Mouse (Mus musculus) liver, embryonic 12.5 days (tissue): ENCODE measurements around the gene Zbtb7b. TPM values are rescaled to one million over a fixed set of nuclear protein-coding genes. Genes with fewer than 3 reads are reported as not detected.

Source experiments
- ATAC-seq: fragments of 200-750 bp; cut with Nextera tagmentation; 2 replicates; pipeline ENCODE4 v1.8.0; 2017; ENCODE audit warnings: moderate number of reproducible peaks, mild to moderate bottlenecking, moderate library complexity
- H3K27ac ChIP-seq: fragments of 300-500 bp; sonication (generic); 2 replicates; pipeline ENCODE4 v1.5.1; 2016; ENCODE audit warnings: mild to moderate bottlenecking
- H3K27me3 ChIP-seq: fragments of 300-500 bp; sonication (generic); replicated peaks from 2 replicates; pipeline ENCODE4 v1.6.1; 2016; ENCODE audit warnings: mild to moderate bottlenecking, moderate library complexity
- H3K36me3 ChIP-seq: fragments of 300-500 bp; sonication (generic); 2 replicates; pipeline ENCODE4 v1.6.1; 2016; ENCODE audit warnings: mild to moderate bottlenecking, moderate library complexity
- H3K4me1 ChIP-seq: fragments of 300-500 bp; sonication (generic); 2 replicates; pipeline ENCODE4 v1.6.1; 2016
- H3K4me2 ChIP-seq: fragments of 300-500 bp; sonication (generic); 2 replicates; pipeline ENCODE4 v1.6.1; 2016; ENCODE audit warnings: mild to moderate bottlenecking, moderate library complexity
- H3K4me3 ChIP-seq: fragments of 300-500 bp; sonication (generic); 2 replicates; pipeline ENCODE4 v1.5.1; 2016; ENCODE audit warnings: mild to moderate bottlenecking, moderate library complexity
- H3K9ac ChIP-seq: fragments of 300-500 bp; sonication (generic); 2 replicates; pipeline ENCODE4 v1.6.1; 2016; ENCODE audit warnings: mild to moderate bottlenecking, moderate library complexity
- H3K9me3 ChIP-seq: fragments of 300-500 bp; sonication (generic); replicated peaks from 2 replicates; pipeline ENCODE4 v1.6.1; 2016; ENCODE audit warnings: mild to moderate bottlenecking, moderate library complexity
- WGBS: fragments of 180-500 bp; shearing (Covaris S2); methylation state at CpG from one replicate; pipeline ENCODE4 v1.1.7; 2016; ENCODE audit not compliant: insufficient replicate concordance; 5-methylcytosine and 5-hydroxymethylcytosine counted together
- polyA plus RNA-seq: library from polyadenylated mRNA; unstranded; fragments of >200 nt; fragmentation: Nextera tagmentation; extraction: Ambion mirVana; gene quantifications from 2 replicates; pipeline ENCODE4 v1.2.1, GENCODE M21; 2016

Gene Zbtb7b
- polyA plus RNA-seq, 1 experiment from 2014 or later, result 1.6 TPM

DNA sequence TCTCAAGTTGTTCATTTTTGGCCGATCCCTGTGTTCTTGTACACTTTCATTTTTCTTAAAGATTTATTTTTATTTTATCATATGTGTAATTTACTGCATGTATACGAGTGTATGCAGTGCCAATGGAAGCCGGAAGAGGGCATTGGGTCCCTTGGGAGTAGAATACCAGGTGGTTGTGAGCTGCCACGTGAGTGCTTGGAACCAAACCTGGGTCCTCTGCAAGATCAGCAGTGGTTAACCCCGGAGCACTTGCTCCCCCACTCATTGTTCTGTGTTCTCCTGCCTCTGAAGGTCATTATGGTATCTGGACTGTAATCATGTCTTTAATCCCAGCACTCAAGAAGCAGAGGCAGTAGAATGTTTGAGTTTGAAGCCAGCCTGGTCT, 30.6 kb upstream of the Zbtb7b start:
- Histone ChIP-seq H3K9ac (peak overlapping the region; percentile 65), H3K4me1 (peaks cover 79% of the 10 kb centered on the region), H3K4me2 (peak overlapping the region; percentile 97), H3K27me3 (no peaks in the 10 kb centered on the region), H3K36me3 (peaks cover 65% of the 10 kb centered on the region), H3K27ac (peak overlapping the region; percentile 89), H3K9me3 (no peaks in the 10 kb centered on the region), H3K4me3 (peak overlapping the region; percentile 42)
- 61% methylated on average over 5 of the region's 5 CpGs for WGBS
- ATAC-seq, result no peak

DNA sequence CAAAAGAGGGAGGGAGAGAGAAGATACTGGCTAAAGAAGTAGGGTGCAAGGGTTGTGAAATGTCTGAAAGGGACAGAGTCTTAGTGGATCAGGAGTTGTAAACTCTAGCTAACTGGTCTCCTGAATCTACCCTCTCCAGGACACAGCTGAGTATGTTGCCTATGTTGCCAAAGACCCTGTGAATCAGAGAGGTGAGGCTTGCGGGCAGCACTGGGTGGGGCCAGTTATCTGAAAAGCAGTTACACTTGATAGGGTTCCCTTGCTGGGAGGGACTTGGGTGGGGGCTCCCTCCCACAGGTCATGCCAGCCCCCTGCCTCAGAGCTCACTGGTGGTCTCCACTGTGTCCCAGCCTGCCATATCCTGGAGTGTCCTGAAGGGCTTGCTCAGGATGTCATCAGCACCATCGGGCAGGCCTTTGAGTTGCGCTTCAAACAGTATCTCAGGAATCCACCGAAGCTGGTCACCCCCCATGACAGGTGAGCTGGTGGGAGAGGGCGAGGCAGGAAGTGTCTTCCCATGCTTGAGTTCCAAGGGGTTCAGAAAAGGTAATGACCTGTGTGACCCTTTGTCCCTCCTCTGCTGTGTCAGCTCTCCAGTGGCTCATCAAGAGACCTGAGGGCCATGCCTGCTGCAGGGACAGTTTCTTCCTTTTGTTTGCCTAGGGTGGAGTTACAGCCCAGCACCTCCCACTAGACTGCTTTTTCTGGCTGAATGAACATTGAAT, 30.0 kb upstream of the Zbtb7b start:
- Histone ChIP-seq H3K27me3 (no peaks in the 10 kb centered on the region), H3K4me3 (peak overlapping the region; percentile 42; the same call in 1 of the 2 replicates), H3K36me3 (peaks cover 65% of the 10 kb centered on the region), H3K27ac (peak overlapping the region; percentile 89), H3K9me3 (no peaks in the 10 kb centered on the region), H3K4me2 (peak overlapping the region; percentile 97), H3K9ac (peak overlapping the region; percentile 37; the same call in 1 of the 2 replicates), H3K4me1 (peaks cover 79% of the 10 kb centered on the region)
- 57% methylated on average over 5 of the region's 5 CpGs for WGBS
- ATAC-seq, result peak; percentile 52

DNA sequence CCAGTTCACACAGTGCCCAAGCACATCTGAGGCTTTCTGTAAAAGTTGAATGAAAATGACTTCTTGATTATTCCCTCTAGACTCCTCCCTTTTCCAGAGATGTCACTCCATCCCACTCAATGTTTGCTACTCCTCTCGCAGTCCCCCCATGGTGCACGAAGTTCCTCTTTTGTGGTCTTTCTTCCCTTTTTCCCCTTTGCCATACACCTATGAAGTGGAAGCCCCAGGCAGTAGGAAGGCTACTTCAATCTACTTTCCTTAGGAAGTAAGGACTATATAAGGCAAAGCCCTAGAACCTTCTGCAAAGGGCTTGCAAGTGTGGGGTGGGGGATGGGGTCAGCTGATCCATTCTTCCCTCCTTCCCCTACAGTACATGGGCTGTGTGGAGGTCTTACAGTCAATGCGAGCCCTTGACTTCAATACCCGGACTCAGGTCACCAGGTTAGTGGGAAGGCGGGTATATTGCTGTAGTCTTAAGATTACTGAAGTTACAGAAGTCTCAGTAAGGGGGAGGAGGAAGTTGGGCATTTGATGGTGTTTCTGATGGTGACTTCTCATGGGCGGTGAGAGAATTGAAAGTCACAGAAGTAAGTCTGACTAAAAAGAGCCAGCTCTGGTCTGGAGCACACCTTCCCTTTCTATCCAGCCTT, 28.1 kb upstream of the Zbtb7b start:
- 53% methylated on average over 6 of the region's 6 CpGs for WGBS
- Histone ChIP-seq H3K27me3 (no peaks in the 10 kb centered on the region), H3K4me1 (peaks cover 83% of the 10 kb centered on the region), H3K4me3 (peak overlapping the region; percentile 65), H3K4me2 (peak overlapping the region; percentile 97), H3K27ac (peak overlapping the region; percentile 89), H3K9ac (peak overlapping the region; percentile 81), H3K9me3 (no peaks in the 10 kb centered on the region), H3K36me3 (peaks cover 51% of the 10 kb centered on the region)
- no peak for ATAC-seq

DNA sequence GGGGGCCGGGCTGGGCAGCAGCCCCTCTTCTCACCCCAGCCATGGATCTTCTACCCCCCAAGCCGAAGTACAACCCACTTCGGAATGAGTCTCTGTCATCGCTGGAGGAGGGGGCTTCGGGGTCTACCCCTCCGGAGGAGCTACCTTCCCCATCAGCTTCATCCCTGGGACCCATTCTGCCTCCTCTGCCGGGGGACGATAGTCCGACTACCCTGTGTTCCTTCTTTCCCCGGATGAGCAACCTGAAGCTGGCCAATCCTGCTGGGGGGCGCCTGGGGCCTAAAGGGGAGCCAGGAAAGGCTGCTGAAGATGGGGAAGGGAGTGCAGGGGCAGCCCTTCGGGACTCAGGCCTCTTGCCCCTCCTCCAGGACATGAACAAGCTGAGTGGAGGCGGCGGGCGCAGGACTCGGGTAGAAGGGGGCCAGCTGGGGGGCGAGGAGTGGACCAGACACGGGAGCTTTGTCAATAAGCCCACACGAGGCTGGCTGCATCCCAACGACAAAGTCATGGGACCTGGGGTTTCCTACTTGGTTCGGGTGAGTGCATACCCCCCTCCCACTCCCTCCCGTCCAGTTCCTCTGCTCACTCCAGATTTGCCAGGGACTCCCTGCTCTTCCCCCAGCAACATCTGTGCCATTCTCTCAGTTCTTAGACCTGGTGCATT, 27.4 kb upstream of the Zbtb7b start:
- H3K4me1 ChIP-seq, result peaks cover 83% of the 10 kb centered on the region
- H3K27ac ChIP-seq, result peak overlapping the region; percentile 89
- WGBS, result 20% methylated on average over 22 of the region's 22 CpGs
- H3K9ac ChIP-seq, result peak overlapping the region; percentile 81
- peak overlapping the region; percentile 65 for H3K4me3 ChIP-seq
- ATAC-seq, result no peak
- no peaks in the 10 kb centered on the region for H3K27me3 ChIP-seq
- no peaks in the 10 kb centered on the region for H3K9me3 ChIP-seq
- H3K36me3 ChIP-seq, result peaks cover 43% of the 10 kb centered on the region
- H3K4me2 ChIP-seq, result peak overlapping the region; percentile 97

DNA sequence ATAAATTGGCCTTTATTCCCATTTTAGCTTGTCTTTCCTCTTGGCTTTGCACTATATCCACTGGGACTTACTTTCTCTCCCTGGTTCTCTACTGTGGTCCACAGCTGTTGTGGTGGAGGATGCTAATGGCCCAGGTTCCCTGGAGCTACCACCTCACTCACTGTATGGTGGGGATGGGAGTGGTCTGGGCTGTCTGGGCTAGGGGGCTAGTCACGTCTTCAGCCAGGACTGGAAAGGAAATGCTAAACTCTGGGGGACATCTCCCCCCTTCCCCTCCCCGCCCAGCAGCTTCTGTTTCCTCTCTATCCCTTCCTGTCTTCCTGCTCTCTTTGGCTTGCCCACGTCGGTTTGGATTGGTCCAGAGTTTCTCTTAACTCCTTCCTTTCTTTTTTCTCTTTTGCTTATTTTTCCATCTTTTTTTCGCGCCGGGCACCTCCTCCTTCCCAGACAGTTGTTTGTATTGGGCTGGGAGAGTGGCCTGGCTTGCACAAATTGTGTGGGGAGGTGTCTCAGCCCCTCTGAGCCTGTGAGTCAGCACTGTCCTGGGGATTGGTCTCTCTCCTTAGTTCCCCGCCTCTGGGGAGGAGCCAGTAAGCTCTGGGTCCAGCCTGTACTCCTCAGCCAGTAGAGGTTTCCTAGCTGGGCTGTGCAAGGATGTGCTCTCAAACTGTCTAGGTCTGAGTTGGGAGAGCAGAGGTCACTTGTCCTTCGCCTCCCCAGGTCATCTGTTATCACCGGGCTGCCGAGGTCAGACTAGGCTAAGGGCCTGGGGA, 26.6 kb upstream of the Zbtb7b start:
- H3K4me1 ChIP-seq, result peaks cover 83% of the 10 kb centered on the region
- peak; percentile 82 for ATAC-seq
- WGBS, result 3% methylated on average over 11 of the region's 11 CpGs

DNA sequence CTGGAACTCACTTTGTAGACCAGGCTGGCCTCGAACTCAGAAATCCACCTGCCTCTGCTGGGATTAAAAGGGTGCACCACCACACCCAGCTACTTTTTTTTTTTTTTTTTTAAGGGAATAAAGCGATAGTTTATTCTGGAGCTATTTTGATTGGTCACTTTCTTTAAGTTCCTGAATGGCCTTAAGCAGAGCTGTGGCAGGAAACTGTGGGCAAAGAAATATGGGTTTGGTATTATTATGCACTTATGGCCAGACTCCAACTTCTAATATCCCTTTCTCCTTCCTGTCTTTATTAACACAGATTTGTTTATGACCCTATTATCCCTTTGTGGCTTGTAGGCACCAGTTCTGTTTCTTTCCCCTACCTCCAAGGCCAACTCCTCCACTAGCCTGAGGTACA, 25.8 kb upstream of the Zbtb7b start:
- Histone ChIP-seq H3K4me1 (peaks cover 81% of the 10 kb centered on the region), H3K4me3 (peak overlapping the region; percentile 65), H3K27me3 (no peaks in the 10 kb centered on the region), H3K4me2 (peak overlapping the region; percentile 97), H3K27ac (peak overlapping the region; percentile 89), H3K9me3 (no peaks in the 10 kb centered on the region), H3K36me3 (peaks cover 43% of the 10 kb centered on the region), H3K9ac (peak overlapping the region; percentile 81)
- no peak for ATAC-seq
- 51% methylated on average over 2 of the region's 2 CpGs for WGBS

More for the DNA sequence above, 26.6 kb upstream of the Zbtb7b start:
- Histone ChIP-seq H3K36me3 (peaks cover 43% of the 10 kb centered on the region), H3K27me3 (no peaks in the 10 kb centered on the region), H3K27ac (peak overlapping the region; percentile 89), H3K9ac (peak overlapping the region; percentile 81), H3K4me3 (peak overlapping the region; percentile 65), H3K4me2 (peak overlapping the region; percentile 97), H3K9me3 (no peaks in the 10 kb centered on the region)

DNA sequence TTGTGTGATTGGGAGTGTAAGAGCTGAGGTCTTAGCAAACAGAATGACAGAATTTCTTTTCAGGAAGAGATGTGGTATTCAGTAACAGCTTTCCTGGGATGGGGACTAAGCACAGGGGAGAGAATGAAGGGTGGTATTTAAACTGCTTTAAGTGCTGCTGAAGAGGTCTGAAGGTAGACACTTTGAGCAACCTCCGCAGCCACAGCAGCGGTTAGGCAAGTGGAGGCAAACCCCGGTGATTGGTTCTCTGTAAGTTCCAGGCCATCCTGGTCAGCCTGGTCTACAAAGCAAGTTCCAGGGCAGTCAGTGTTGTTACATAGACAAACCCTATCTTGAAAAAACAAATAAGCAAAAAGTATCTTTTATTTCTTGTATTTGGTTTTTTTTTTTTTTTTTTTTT, 25.4 kb upstream of the Zbtb7b start:
- H3K9me3 ChIP-seq, result 0 out of 2 replicates have a peak, but pooled peaks cover under 1% of the 10 kb centered on the region
- H3K27ac ChIP-seq, result peak overlapping the region; percentile 94
- no peaks in the 10 kb centered on the region for H3K27me3 ChIP-seq
- peaks cover 76% of the 10 kb centered on the region for H3K4me1 ChIP-seq
- 31% methylated on average over 3 of the region's 3 CpGs for WGBS
- H3K4me3 ChIP-seq, result peak overlapping the region; percentile 75
- no peak for ATAC-seq
- H3K4me2 ChIP-seq, result peak overlapping the region; percentile 97
- peak overlapping the region; percentile 78 for H3K9ac ChIP-seq
- H3K36me3 ChIP-seq, result peaks cover 43% of the 10 kb centered on the region

DNA sequence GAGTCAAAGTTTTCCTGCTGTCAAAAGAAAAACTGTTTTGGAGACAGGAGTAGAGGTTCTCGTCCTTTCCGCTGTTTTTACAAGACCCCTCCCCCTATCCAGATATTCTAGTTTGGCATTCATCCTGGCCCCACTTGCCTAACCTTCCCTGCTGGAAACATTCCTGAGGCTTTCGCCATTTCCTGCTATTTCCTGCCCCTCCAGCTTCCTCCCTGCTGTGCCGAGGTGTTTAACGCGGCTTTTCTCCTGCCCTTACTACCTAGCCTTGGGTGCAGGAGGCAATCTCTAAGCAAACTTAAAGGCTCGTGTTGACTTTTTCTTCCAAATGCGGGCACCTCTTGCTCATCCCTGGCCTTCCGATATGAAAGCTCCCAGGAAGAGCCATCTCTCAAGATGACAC, 25.0 kb upstream of the Zbtb7b start:
- no peak for ATAC-seq
- H3K4me1 ChIP-seq, result peaks cover 72% of the 10 kb centered on the region
- 8% methylated on average over 9 of the region's 9 CpGs for WGBS

DNA sequence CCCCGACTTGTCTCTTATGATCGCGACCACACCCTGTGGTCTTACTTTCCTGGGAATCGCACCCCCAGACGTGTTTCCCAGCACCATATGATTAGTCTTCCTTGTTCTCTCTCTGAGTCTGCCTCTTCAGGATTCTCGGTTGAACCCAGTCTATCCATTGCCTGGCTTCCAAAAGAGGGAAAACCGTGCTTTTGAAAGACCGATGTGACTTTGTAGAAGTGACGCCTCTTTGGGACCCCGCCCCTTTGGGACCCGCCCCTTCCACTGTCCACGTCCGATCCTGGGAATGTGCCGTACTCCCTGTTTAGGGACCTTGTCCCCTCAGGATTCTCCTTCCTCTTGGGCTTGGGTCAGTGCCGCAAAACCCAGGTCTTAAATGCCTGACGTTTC, 24.3 kb upstream of the Zbtb7b start:
- H3K4me1 ChIP-seq, result peaks cover 65% of the 10 kb centered on the region
- peak overlapping the region; percentile 97 for H3K4me2 ChIP-seq
- H3K9ac ChIP-seq, result peak overlapping the region; percentile 78
- peak overlapping the region; percentile 94 for H3K27ac ChIP-seq
- H3K4me3 ChIP-seq, result peak overlapping the region; percentile 75
- H3K27me3 ChIP-seq, result no peaks in the 10 kb centered on the region
- under 1% methylated on average over 16 of the region's 16 CpGs for WGBS
- H3K36me3 ChIP-seq, result peaks cover 43% of the 10 kb centered on the region
- no peak for ATAC-seq
- H3K9me3 ChIP-seq, result 0 out of 2 replicates have a peak, but pooled peaks cover 4% of the 10 kb centered on the region

More for the DNA sequence above, 25.0 kb upstream of the Zbtb7b start:
- Histone ChIP-seq H3K27ac (peak overlapping the region; percentile 94), H3K36me3 (peaks cover 43% of the 10 kb centered on the region), H3K9me3 (0 out of 2 replicates have a peak, but pooled peaks cover 4% of the 10 kb centered on the region), H3K27me3 (no peaks in the 10 kb centered on the region), H3K4me2 (peak overlapping the region; percentile 97), H3K9ac (peak overlapping the region; percentile 78), H3K4me3 (peak overlapping the region; percentile 75)

DNA sequence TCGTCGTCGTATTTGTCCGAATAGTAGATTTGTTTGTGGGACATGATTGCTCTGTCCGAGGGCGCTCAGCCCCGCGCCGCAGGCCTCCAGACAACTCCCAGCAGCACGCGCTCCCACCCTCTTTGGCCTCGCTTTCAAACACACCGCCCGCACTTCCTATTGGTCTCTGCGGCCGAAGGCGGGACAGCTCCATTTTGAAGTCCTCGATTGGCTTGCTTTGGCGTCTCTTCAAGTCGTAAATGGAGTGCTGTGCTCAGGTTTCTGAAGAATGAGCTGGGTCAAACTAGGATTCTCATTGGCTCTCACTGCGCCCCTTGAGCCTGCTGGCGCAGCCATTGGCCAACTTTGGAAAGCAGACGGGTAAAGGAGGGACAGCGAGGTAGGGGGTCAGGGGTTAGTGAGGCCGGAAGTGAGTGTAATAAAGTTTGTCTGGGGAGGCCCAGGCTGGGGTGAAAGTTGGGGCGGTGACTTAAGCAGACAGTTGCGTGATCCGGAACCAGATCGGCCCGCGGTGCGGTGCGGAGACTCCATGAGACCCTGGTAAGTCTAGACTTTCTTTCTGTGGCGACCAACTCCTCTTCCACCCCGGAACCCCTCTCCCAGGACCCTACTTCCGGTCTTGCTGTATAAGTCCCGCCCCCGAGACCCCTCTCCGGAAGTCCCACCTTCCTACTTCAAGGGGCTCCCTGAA, 23.7 kb upstream of the Zbtb7b start, which contains the start of the genes Cks1b and Shc1:
Gene Cks1b, minus strand, starts transcription at position 214 of the 691 bp plus-strand sequence.
Gene Shc1, plus strand, starts transcription at position 274 of the 691 bp plus-strand sequence.
- peaks cover 60% of the 10 kb centered on the region for H3K4me1 ChIP-seq
- peak; percentile 89 for ATAC-seq
- no peaks in the 10 kb centered on the region for H3K27me3 ChIP-seq
- under 1% methylated on average over 39 of the region's 39 CpGs for WGBS
- H3K36me3 ChIP-seq, result peaks cover 41% of the 10 kb centered on the region
- H3K27ac ChIP-seq, result peak within 1 kb of the TSS; percentile 94
- peak within 1 kb of the TSS; percentile 78 for H3K9ac ChIP-seq
- H3K9me3 ChIP-seq, result 0 out of 2 replicates have a peak, but pooled peaks cover 4% of the 10 kb centered on the region
- peak within 1 kb of the TSS; percentile 75 for H3K4me3 ChIP-seq
- peak within 1 kb of the TSS; percentile 97 for H3K4me2 ChIP-seq

DNA sequence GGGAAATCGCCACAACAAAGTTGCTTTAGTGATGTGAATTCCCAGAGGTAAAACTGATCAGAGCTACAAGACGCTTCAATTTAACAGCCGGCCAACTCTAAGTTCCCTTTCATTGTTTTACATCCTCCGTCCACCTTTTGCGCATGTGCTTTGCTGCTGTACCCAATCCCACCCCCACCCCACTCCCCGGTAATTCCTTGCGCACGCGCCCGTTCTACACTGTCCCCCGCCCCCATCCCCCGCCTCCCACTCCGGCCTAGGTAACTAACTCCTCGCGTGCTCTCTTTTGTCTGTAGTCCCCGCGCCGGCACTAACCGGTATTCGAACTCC, 23.2 kb upstream of the Zbtb7b start:
- no peaks in the 10 kb centered on the region for H3K27me3 ChIP-seq
- peak; percentile 9 for ATAC-seq
- H3K4me2 ChIP-seq, result peak overlapping the region; percentile 97
- H3K9ac ChIP-seq, result peak overlapping the region; percentile 78
- WGBS, result 0% methylated on average over 20 of the region's 20 CpGs
- peak overlapping the region; percentile 75 for H3K4me3 ChIP-seq
- peaks cover 41% of the 10 kb centered on the region for H3K36me3 ChIP-seq
- H3K9me3 ChIP-seq, result 0 out of 2 replicates have a peak, but pooled peaks cover 4% of the 10 kb centered on the region
- H3K27ac ChIP-seq, result peak overlapping the region; percentile 94
- peaks cover 54% of the 10 kb centered on the region for H3K4me1 ChIP-seq
